Mouse (Mus musculus): Measurements from ENCODE around the gene Klrb1c. TPM values are rescaled to one million over a fixed set of nuclear protein-coding genes. Genes with fewer than 3 reads are reported as not detected.
A peak's percentile ranks its signal among the peaks of the same experiment; 100 is the strongest.
"Not testable (repeated sequence)": the region's sequence is repeated elsewhere in the genome, so short reads cannot be mapped to it uniquely, and the experiment has no call there.

The Klrb1c gene
- under 1 TPM in 1 of 2 experiments, not detected in 1; 0.16 TPM for total RNA-seq (2021)

- intact Hi-C loops (cut with DNase I): no loop called here
- DNase-seq: no peak
Measured at GRCm38 (mm10) chr6:128789115-128789514, at the start of gene Klrb1c. Gene Klrb1c (minus strand): TSS chr6:128789215.

- DNase-seq: peak in 1 of 2 experiments; percentile 33
- intact Hi-C loops (cut with DNase I): loop anchor here (1.0 kb wide), 2 partner anchors 34 to 73 kb away; no protein-coding TSS in a partner anchor
Measured at GRCm38 (mm10) chr6:128837454-128838341, 48.7 kb upstream of the Klrb1c start.

GRCm38 (mm10) chr6:128836955-128837334, 47.9 kb upstream of the Klrb1c start:
- intact Hi-C loops (cut with DNase I): no loop called here
- DNase-seq: no peak

GRCm38 (mm10) chr6:128836191-128836954, 47.4 kb upstream of the Klrb1c start:
- intact Hi-C loops (cut with DNase I): no loop called here
- no peak for DNase-seq

DNA sequence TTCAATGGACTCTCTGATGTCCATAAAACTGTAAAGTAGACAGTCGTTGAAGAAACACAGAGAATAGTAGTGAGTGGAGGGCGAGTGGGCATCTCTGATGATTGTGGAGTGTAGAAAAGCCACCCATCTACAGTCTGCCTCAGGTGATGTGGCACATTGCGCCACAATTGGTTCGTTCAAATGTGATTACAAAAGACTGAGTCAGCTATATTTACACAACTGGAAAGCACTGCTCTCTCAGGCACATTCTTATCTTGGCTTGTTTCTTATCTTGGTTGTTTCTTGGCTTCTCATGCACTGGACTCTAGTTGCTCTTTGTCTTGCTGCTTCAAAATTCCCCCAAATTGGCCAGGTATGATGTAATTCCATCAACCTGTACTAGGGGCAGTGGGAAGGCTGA, 46.6 kb upstream of the Klrb1c start:
- intact Hi-C loops (cut with DNase I): no loop called here

DNA sequence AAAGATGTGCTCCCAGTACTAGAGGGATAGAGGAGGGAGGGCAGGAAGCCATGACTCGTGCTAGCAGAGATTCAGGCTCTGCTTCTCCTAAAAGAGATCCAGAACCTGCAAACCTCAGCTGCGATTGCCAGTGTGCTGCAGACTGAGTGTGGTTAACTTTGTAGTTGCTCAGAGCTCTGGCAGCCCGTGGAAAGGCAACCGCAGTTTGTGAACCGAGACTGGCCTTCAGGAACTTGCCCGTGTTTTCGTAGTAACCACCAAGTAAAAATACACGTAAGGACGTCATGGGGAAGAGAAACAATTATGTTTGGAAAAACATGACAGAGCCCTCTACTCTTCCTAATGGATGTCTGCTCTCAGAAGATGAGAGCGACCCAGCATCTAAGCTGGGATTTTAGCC, 44.0 kb upstream of the Klrb1c start:
- intact Hi-C loops (cut with DNase I): no loop called here

More for the DNA sequence above, 46.6 kb upstream of the Klrb1c start:
- no peak for DNase-seq

DNA sequence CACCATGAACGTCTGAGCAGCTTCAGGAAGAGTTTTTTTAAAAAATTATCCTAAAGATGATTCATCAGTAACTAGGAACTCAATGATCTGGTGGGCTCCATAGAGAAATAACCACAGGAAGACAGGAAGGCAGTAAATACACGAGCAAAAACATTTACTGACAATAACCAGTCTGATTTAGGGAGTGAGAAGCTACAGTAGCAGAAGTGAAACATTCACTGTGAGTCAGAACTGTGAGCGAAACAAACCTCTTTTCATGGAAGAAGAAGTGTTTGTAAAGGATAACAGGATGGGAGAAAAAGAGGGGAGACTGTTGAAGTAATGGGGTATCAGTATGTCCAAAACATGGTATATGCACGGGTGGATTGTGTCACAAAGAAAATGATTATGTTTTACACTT, 40.8 kb upstream of the Klrb1c start:
- intact Hi-C loops (cut with DNase I): loop anchor here (2.0 kb wide), 1 partner anchor 21 kb away; no protein-coding TSS in a partner anchor
- DNase-seq: no peak

More for the DNA sequence above, 44.0 kb upstream of the Klrb1c start:
- DNase-seq: no peak

- intact Hi-C loops (cut with DNase I): no loop called here
- DNase-seq: no peak
Measured at GRCm38 (mm10) chr6:128826781-128827180, 37.8 kb upstream of the Klrb1c start.

GRCm38 (mm10) chr6:128826132-128826531, 37.1 kb upstream of the Klrb1c start, which contains the start of the genes Gm44511 and Klrb1b:
Gene Gm44511 (minus strand): TSS chr6:128826315.
Gene Klrb1b (minus strand): TSS chr6:128826331.
- no peak for DNase-seq
- intact Hi-C loops (cut with DNase I): no loop called here

GRCm38 (mm10) chr6:128818083-128818802, 29.2 kb upstream of the Klrb1c start:
- intact Hi-C loops (cut with DNase I): no loop called here
- DNase-seq: no peak

GRCm38 (mm10) chr6:128808532-128808931, 19.5 kb upstream of the Klrb1c start:
- intact Hi-C loops (cut with DNase I): loop anchor here (2.0 kb wide), 1 partner anchor 22 kb away; no protein-coding TSS in a partner anchor
- no peak for DNase-seq

DNA sequence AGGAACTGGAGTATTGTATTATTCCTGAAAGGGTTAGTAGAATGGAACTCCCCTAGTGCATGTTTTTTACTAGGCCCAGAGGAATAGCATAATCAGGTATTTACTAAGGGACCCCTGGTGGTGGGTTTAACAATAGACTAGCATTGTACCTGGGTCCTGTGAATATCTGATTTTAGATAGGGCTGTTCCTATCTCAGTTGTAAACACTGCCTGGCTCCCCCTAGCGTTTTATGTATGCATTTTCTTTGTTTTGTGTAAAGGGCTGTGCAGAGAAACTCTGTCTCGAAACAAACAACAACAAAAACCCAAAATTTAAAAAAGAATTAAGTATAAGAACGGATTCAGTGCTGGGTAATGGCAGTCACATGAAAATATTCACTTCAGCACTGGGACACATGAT, 18.0 kb upstream of the Klrb1c start:
- intact Hi-C loops (cut with DNase I): no loop called here

DNA sequence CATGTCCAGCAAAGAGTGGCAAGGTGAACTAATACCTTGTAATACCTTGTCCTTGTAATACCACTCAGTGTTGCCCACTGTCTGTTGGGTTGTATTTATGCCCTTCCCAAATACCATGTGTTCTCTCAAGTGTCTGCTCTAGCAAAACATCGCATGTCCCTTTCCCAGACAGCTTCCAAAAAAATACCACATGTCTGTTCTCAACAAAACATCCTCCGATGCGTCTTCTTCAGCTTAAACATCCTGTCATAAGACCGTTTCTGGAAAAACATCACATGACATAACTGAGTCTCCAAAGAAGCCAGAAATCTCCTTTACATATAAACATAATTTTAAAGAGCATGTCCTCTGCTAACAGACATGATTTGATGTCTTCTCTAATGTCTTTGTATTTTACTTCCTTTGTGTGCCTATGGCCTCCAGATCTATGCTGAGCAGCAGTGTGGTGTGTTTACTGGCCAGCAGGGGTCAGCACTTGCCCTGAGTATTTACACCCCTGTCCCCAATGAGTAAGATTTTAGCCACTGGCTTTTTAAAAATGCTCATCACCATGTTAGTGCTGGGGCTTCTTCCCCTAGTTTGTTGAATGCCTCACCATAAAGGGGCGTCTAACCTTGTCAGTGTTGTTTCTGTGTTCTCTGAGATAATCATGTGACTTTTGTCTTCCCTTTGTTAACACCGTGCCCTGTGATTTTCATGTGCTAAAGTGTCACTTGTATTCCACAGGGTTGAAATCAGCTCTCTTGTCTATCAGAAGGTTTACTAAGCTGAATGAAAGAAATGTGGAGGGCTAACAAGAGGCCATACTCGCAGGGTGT, 16.0 kb upstream of the Klrb1c start:
- intact Hi-C loops (cut with DNase I): loop anchor here (1.0 kb wide), 1 partner anchor 38 kb away; no protein-coding TSS in a partner anchor
- peak; percentile 59 to 74 for DNase-seq

More for the DNA sequence above, 18.0 kb upstream of the Klrb1c start:
- DNase-seq: no peak

GRCm38 (mm10) chr6:128802999-128803857, 14.2 kb upstream of the Klrb1c start:
- intact Hi-C loops (cut with DNase I): loop anchor here (1.0 kb wide), 2 partner anchors 35 to 39 kb away; no protein-coding TSS in a partner anchor
- peak; percentile 93 to 98 for DNase-seq

GRCm38 (mm10) chr6:128802557-128802956, 13.5 kb upstream of the Klrb1c start:
- peak in 1 of 2 experiments; percentile 13 for DNase-seq
- intact Hi-C loops (cut with DNase I): loop anchor here (1.0 kb wide), 1 partner anchor 38 kb away; no protein-coding TSS in a partner anchor

- intact Hi-C loops (cut with DNase I); DNase-seq: not testable (repeated sequence)
Measured at GRCm38 (mm10) chr6:128800696-128801095, 11.7 kb upstream of the Klrb1c start.

GRCm38 (mm10) chr6:128799896-128800270, 10.9 kb upstream of the Klrb1c start:
- no peak for DNase-seq
- intact Hi-C loops (cut with DNase I): no loop called here

DNA sequence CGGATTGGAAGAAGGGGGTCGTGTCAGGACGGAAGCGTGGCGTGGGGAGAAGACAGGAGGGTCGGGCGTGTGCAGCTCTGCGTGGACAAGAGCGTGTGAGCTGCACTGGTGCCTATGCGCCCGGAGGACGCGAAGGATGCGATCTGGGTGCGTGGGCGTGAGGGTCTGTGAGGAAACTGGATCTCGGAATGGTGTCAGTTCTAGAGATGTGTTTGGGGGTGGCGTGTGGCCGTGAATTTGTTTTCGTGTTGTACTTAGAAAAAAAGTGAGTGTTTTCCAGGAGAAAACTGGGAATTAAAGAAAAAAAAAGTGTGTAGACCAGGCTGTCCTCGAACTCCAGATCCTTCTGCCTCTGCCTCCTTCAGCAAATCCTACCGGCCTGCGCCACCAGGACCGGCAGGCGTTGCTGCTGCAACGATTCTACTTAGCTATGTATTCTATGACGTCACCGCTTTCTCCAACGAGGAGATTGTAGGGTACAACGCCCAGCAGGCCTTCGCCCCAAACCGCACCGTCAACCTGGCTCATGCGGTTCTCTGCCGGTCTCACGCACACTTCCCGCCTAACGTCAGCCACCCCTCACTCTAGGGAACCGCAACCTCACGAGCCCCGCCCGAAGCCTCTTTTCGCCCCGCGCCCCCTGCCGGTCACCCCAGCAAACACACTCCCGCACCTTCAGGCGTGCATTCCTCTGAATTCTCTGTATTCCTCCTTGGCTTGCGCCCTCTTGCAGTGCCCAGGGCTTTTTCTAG, 10.3 kb upstream of the Klrb1c start:
- intact Hi-C loops (cut with DNase I): not testable (repeated sequence)
- peak; percentile 90 for DNase-seq

Data from heart, postnatal 36 days (tissue).